Mouse (Mus musculus): ENCODE data around the gene Herc2. TPM values are rescaled to one million over a fixed set of nuclear protein-coding genes. Genes with fewer than 3 reads are reported as not detected.

The Herc2 gene
- total RNA-seq, 2 experiments from 2014 or later: 29.2 to 33.9 TPM

DNA sequence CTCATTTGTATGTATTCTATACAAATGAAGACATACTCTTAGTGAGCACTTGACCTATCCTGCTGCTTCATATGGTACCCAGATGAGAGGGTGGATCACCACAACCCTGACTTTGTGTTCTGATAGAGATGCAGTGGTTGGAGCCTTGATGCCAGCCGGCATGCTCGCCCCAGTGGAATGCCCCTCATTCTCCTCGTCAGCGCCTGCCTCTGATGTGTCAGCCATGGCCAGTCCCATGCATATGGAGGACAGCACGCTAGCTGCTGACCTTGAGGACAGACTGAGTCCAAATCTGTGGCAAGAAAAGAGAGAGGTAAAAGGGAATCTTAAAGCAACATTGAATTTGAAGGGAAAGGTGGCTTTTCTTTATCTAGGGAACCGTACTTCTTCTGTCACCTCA, 141.0 kb downstream of the Herc2 start:
- no peak for ATAC-seq (replicated peaks; ENCODE audit: poor library complexity)

DNA sequence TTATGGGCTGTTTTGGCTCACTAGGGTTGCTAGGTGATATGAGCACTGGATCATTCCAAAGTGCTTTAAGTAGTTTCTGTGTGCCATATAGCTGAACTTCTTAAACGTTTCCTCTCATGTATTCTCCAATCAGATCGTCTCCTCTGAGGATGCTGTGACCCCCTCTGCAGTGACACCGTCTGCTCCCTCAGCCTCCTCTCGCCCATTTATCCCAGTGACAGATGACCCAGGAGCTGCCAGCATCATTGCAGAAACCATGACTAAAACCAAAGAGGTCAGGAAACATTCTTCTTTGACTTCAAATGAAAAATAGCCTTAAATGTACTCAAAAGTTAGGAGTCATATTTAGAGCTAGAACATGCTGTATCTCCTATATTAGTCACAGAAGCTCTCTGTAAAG, 141.7 kb downstream of the Herc2 start:
- ATAC-seq (replicated peaks; ENCODE audit: poor library complexity): no peak

DNA sequence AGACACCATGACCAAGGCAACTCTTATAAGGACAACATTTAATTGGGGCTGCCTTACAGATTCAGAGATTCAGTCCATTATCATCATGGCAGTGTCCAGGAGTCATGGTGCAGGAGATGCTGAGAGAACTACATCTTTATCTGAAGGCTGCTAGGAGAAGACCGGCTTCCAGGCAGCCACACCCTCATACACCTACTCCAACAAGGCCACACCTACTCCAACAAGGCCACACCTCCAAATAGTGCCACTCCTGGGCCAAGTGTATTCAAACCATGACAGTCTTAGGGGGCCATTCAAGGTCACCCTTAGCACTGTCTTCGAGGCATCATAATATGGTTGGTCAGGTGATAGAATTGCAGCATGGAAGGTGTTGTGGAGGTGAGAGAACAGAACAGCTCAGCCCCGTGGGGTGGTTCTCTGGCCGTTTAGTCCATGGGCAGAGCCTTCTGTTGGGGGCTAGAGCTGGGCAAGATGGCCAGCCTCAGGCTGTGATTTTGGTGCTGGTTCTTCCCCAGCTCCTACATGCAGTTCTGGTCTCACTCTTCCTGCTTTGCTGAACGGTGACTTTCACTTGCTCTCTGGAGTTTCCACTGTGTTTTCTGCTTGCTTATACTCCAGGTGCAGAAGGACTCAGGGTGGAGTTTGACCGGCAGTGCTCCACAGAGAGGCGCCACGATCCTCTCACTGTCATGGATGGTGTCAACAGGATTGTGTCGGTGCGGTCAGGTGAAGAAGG, 151.7 kb downstream of the Herc2 start:
- no peak for ATAC-seq (replicated peaks; ENCODE audit: poor library complexity)

DNA sequence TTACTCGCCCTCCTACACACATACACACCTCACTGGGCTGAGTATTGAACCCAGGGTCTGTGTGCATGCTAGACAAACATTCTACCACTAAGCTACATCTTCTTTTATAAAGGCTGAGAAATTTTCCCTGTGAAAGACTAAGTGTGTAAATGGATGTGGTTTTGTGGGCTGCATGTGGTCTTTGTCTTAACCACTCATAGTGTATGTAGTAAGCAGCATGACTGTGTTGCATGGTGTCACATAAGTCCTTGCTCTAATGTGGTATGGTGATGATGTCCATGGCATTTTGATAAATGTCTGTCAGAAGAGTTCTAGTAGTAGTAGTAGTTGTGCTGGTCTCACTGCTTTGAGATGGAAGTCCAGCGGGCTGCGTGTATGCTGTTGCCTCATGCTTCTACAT, 152.8 kb downstream of the Herc2 start:
- peak; percentile 61 for ATAC-seq (replicated peaks; ENCODE audit: poor library complexity)

DNA sequence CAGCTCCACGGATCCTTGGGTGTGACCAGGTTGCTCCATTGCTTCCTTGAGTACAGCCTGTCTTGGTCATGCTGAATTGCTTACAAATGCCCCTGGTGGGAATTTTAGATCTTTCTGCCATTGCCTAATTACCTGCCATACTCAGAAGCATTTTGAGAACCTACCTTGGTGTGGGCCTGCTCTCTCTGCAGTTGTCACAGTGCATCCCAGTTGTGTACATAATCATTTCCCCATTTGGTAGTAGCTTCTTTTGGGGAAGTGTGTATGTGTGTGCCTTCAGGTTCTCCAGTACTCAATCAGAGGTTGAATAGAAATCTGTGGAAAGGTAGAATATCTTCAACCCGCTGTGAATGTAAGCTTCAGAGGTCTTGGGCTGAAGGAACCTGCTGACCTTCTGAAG, 153.3 kb downstream of the Herc2 start:
- ATAC-seq (replicated peaks; ENCODE audit: poor library complexity): peak; percentile 23

DNA sequence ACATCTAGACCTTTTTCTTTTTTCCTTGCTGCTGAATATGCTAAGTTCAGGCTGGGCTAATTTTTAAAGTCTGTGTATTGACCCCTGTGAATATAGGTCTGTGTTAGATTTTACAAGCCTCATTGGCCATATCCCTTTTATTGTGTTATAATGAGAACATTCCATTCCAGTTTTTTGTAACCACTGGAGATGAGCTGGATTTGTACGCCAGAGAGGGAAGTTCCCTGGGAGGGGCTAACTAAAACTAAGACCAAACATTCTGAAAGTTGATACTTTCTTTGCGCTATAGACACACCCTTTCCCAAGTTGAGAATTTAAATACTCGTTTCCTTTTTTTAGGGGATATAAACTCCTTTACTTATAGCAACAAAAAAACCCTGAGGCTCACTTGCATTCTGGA, 154.9 kb downstream of the Herc2 start:
- ATAC-seq (replicated peaks; ENCODE audit: poor library complexity): no peak

DNA sequence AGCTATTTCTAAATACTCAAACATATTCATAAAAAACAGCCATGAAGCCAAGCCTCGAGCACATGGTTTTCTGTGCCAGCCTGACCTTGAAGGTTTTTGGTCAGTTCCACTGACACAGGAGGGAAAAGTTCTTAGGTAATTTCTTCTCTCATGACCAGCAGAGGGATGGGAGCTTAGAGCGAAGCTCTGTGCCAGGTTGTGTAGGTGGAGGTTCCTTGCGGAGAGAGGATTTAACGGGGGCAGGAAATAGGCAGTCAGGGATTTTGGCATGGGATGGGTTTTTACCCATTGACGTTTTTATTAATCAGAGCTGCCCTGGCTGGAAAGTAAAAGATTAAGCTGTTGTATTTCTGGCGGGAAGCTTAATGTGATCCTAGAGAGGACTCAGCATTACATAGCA, 170.8 kb downstream of the Herc2 start:
- ATAC-seq (replicated peaks; ENCODE audit: poor library complexity): no peak

DNA sequence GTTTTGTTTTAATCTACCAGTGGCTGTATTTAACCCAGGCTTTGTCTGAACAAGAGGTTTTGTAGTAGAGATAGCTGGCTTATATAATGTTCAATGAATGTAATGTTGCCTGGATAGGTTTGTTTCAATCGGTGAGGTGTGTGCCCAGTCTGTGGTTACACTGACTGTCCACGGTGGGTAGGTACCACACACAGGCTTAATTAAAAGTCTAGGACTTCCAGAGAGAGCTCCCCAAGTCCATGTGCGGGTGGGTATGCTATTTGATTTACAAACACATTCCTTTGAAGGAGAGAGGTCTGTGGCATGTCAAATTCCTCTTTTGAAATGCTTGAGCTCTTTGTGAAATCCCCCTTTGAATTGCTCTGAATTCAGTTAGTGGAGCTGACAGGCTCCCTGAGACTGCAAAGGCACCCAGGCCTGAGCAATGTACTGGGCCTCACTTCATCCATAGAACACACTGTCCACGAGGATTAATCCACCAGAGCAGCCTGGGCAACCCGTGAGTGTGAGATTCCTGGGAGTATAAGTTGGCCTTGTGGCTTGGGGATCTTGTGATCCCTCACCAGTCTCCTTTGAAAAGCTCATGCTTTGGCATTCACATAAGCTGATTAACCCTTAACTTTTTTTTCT, 185.9 kb downstream of the Herc2 start:
- no peak for ATAC-seq (replicated peaks; ENCODE audit: poor library complexity)

DNA sequence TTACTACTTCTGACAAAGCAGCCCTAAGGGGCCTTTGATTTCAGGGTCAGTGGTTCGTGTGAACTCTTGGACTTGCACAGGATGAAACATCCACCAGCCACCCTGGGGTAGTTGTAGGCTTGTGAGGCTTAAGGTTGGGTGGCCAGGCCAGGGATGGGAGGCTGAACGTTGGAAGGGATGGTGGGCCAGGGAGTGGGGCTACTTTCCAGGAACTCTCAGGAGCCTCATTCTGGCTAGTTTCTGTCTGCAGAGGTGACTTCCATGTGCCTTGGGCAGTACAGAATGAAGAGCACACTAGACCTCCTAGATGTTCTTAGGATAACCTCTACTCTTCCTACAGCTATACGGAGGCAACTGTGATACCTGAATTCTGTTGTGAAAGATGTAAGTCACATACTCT, 186.6 kb downstream of the Herc2 start:
- ATAC-seq (replicated peaks; ENCODE audit: poor library complexity): no peak

DNA sequence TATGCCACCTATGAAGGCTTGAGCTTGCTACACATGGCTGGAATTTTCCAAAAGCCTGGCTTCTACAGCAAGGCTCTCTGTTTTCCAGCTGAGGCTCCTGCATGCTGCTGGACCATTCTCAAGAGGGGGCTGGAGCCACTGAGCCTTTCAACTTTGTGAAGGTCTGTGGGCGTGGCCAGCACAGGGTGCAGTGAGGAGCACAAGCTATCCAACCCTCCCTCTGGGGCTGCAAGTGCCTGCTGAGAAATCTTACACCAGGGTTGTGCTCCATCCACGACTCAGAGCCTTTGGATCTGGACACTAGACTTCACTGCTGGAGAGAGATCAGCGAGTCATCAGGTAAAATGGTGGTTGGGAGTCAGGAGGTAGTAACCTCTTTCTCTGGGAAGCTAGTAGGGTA, 189.5 kb downstream of the Herc2 start, which contains the start of gene Oca2:
Gene Oca2, plus strand, starts transcription at position 218 of the 400 bp plus-strand sequence.
- ATAC-seq (replicated peaks; ENCODE audit: poor library complexity): no peak

DNA sequence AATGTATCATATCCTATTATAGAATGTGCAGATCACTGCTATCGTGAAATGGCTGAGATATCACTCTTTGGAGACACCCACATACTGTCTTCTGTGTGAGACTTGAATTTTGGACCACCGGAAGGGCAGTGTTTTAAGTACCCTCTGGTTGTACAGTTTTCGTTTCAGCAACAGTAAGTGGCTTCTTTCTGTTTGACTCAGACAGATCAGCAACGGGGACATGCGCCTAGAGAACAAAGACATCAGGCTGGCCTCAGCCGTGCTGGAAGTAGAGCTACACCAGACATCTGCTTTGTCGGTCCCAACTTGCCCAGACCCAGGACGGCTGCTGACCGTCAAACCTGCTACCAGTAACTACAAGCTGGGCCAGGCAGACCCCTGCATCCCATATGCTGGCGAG, 204.6 kb downstream of the Herc2 start:
- no peak for ATAC-seq (replicated peaks; ENCODE audit: poor library complexity)

DNA sequence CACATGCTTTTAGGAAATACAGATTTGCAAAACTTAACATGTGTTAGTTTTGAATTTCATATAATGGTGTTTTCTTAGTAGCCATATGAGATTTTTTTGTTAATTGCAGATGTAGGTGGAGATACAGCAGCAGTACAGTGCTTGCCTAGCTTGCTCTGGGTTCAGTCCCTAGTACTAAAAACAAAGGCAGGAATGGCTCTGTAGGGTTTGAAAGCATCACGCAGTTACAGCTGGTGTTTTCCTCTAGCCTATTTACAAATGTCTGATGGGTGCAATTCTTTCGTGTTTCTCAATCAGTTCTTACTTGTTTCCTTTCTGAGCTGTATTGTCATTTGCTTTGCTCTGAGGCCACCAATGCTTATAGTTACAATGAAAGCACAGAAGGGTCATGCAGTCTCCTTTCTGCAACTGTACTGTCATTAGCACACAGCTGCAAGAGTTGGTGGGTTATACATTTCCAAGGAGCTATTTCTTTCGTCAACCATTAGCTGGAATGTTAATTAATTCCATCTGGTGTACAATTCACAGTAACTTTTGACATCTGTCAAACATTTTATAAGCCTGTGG, 208.0 kb downstream of the Herc2 start:
- ATAC-seq (replicated peaks; ENCODE audit: poor library complexity): no peak

DNA sequence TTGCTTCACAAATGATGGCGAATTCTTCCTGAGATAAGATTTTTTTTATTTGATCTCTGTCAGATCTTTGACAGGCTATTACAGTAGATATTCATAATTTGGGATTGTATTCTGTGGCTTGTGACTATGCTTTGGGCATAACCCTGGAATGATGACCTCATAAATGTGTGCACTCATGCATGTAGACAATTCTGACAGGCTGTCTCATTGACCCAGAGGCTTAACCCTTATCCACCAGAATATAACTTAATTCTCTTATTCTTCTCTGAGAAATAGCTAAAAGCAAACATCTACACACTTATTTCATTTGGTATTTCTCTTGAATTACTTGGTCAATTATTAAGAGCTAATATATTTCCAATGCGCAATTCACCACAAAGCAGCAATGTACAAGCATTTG, 227.5 kb downstream of the Herc2 start:
- ATAC-seq (replicated peaks; ENCODE audit: poor library complexity): no peak

Other genes with a start within 250 kb of the Herc2 start
- gene Cyfip1, start 208.5 kb upstream of the Herc2 start, total RNA-seq (2015): 38.7 and 42.8 TPM in 2 replicates
- 41.1 and 49.2 TPM in 2 replicates for gene Cyfip1, start 208.5 kb upstream of the Herc2 start, total RNA-seq (2017)
- gene Nipa2, start 87.7 kb upstream of the Herc2 start, total RNA-seq (2015): 55.1 and 56.7 TPM in 2 replicates
- gene Nipa2, start 87.7 kb upstream of the Herc2 start, total RNA-seq (2017): 32.1 and 35.4 TPM in 2 replicates
- 2.6 and 3.4 TPM in 2 replicates for gene Nipa1, start 30.2 kb upstream of the Herc2 start, total RNA-seq (2015)
- gene Nipa1, start 30.2 kb upstream of the Herc2 start, total RNA-seq (2017): 3.5 and 4.9 TPM in 2 replicates
- gene Oca2, start 189.6 kb downstream of the Herc2 start, total RNA-seq (2015): not detected in 2 replicates
- gene Oca2, start 189.6 kb downstream of the Herc2 start, total RNA-seq (2017): not detected in 2 replicates

Measured in megakaryocyte progenitor cell, adult 5-6 weeks (primary cell).